Mouse (Mus musculus) stomach, adult 2 months (tissue): ENCODE results near the gene Gm17334. TPM values are rescaled to one million over a fixed set of nuclear protein-coding genes. Genes with fewer than 3 reads are reported as not detected.

Experiments used
- polyA plus RNA-seq: library from polyadenylated mRNA; depleted of rRNA; stranded (reverse); fragments of >200 nt; gene quantifications from 2 replicates; pipeline ENCODE4 v1.2.3, GENCODE M21; 2012; rRNA removed

Gm17334 gene
- polyA plus RNA-seq: 0.34 and 0.63 TPM in 2 replicates

DNA sequence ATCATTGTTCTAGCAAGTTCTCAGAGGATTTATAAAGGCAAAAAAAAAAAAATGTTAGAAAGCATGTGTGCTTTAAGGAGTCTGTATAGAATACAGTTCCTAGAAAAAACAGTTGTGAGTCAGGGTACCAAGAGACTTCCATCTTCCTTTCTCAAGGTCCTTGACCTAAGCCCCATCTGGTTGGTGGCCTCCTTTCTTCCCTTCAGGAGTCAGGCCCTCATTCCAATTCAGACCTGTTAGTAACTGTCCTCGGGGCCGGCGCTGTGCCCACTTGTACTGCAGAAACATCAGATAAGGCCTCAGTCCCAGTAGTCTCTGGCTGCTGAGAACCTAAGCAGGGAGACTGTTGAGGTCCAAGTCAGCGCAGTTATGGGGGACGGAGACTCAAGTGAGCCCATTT, at the start of gene Gm17334:
TSS of gene Gm17334 (minus strand) at position 101 of the 400 bp plus-strand sequence.

DNA sequence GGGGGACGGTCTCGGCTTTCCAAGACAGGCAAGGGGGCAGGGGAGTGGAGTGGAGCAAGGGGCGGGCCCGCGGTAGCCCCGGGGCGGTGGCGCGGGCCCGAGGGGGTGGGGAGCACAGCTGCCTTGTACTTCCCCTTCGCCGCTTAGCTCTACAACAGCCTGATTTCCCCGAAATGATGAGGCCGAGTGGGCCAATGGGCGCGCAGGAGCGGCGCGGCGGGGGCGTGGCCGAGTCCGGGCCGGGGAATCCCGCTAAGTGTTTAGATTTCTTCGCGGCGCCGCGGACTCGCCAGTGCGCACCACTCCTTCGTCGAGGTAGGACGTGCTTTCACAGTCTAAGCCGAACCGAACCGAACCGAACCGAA, 3.2 kb downstream of the Gm17334 start, which contains the start of gene Irf1:
TSS of gene Irf1 (plus strand) at position 255 of the 365 bp plus-strand sequence.

Other genes with a start within 250 kb of the Gm17334 start
- 0.66 and 0.69 TPM in 2 replicates for gene Kif3a, start 205.8 kb downstream of the Gm17334 start, polyA plus RNA-seq
- gene Il4, start 154.5 kb downstream of the Gm17334 start, polyA plus RNA-seq: not detected in 2 replicates
- 0.74 and 0.84 TPM in 2 replicates for gene Il13, start 138.5 kb downstream of the Gm17334 start, polyA plus RNA-seq
- gene Rad50, start 65.9 kb downstream of the Gm17334 start, polyA plus RNA-seq: 1.4 and 1.5 TPM in 2 replicates
- 0.04 and 0.17 TPM in 2 replicates for gene Il5, start 52.4 kb downstream of the Gm17334 start, polyA plus RNA-seq
- 15.6 and 27.3 TPM in 2 replicates for gene Irf1, start 3.2 kb downstream of the Gm17334 start, polyA plus RNA-seq
- 0.99 and 1.6 TPM in 2 replicates for gene Gm12216, start 86.1 kb upstream of the Gm17334 start, polyA plus RNA-seq
- gene Slc22a5, start 118.5 kb upstream of the Gm17334 start, polyA plus RNA-seq: 6.6 and 9.9 TPM in 2 replicates
- gene Slc22a21, start 207.1 kb upstream of the Gm17334 start, polyA plus RNA-seq: 1.6 and 2.1 TPM in 2 replicates